Mouse (Mus musculus): Measurements from ENCODE around the gene Mtln.

Mtln gene

GRCm38 (mm10) chr2:127791919-127792603, at the start of gene Mtln:
Mtln (minus strand) TSS chr2:127792488.
- DNase-seq (ENCODE audit: low spot score in 2 of 2), result peak; percentile 84 to 90

GRCm38 (mm10) chr2:127841402-127841801, 49.1 kb upstream of the Mtln start:
- DNase-seq (ENCODE audit: low spot score in 2 of 2), result no peak

GRCm38 (mm10) chr2:127839425-127839824, 47.1 kb upstream of the Mtln start:
- no peak for DNase-seq (ENCODE audit: low spot score in 2 of 2)

GRCm38 (mm10) chr2:127838576-127838975, 46.3 kb upstream of the Mtln start, which contains the start of gene Acoxl:
Acoxl (plus strand) TSS chr2:127838876.
- no peak for DNase-seq (ENCODE audit: low spot score in 2 of 2)

- no peak for DNase-seq (ENCODE audit: low spot score in 2 of 2)
Observed at GRCm38 (mm10) chr2:127832833-127833190, 40.5 kb upstream of the Mtln start.

- DNase-seq (ENCODE audit: low spot score in 2 of 2), result no peak
Observed at GRCm38 (mm10) chr2:127832103-127832832, 40.0 kb upstream of the Mtln start.

GRCm38 (mm10) chr2:127831401-127832102, 39.3 kb upstream of the Mtln start, which contains the start of gene Bub1:
Bub1 (minus strand) TSS chr2:127831865.
- peak; percentile 87 to 89 for DNase-seq (ENCODE audit: low spot score in 2 of 2)

GRCm38 (mm10) chr2:127789651-127790270, 2.5 kb downstream of the Mtln start:
- DNase-seq (ENCODE audit: low spot score in 2 of 2), result no peak

- DNase-seq (ENCODE audit: low spot score in 2 of 2), result no peak
Observed at GRCm38 (mm10) chr2:127789138-127789537, 3.1 kb downstream of the Mtln start.

GRCm38 (mm10) chr2:127788440-127789116, 3.7 kb downstream of the Mtln start, which contains the start of gene Nphp1:
Nphp1 (minus strand) TSS chr2:127788897.
- DNase-seq (ENCODE audit: low spot score in 2 of 2), result peak; percentile 79 to 80

GRCm38 (mm10) chr2:127787226-127787625, 5.1 kb downstream of the Mtln start:
- no peak for DNase-seq (ENCODE audit: low spot score in 2 of 2)

- DNase-seq (ENCODE audit: low spot score in 2 of 2), result no peak
Observed at GRCm38 (mm10) chr2:127778451-127778850, 13.8 kb downstream of the Mtln start.

- DNase-seq (ENCODE audit: low spot score in 2 of 2), result no peak
Observed at GRCm38 (mm10) chr2:127775013-127775412, 17.3 kb downstream of the Mtln start.

- no peak for DNase-seq (ENCODE audit: low spot score in 2 of 2)
Observed at GRCm38 (mm10) chr2:127774578-127774941, 17.7 kb downstream of the Mtln start.

- no peak for DNase-seq (ENCODE audit: low spot score in 2 of 2)
Observed at GRCm38 (mm10) chr2:127773938-127774577, 18.2 kb downstream of the Mtln start.

GRCm38 (mm10) chr2:127761587-127761986, 30.7 kb downstream of the Mtln start:
- no peak for DNase-seq (ENCODE audit: low spot score in 2 of 2)

GRCm38 (mm10) chr2:127760429-127761000, 31.8 kb downstream of the Mtln start:
- no peak for DNase-seq (ENCODE audit: low spot score in 2 of 2)

- no peak for DNase-seq (ENCODE audit: low spot score in 2 of 2)
Observed at GRCm38 (mm10) chr2:127760014-127760413, 32.3 kb downstream of the Mtln start.

- no peak for DNase-seq (ENCODE audit: low spot score in 2 of 2)
Observed at GRCm38 (mm10) chr2:127759157-127759880, 33.0 kb downstream of the Mtln start.

- DNase-seq (ENCODE audit: low spot score in 2 of 2), result peak in 1 of 2 experiments; percentile 12
Observed at GRCm38 (mm10) chr2:127757171-127757570, 35.1 kb downstream of the Mtln start.
